Mouse (Mus musculus) telencephalon, adult 2 months (tissue): ENCODE data around the gene Cmip.
A peak's percentile ranks its signal among the peaks of the same experiment; 100 is the strongest.

Experiments used
- DNase-seq: peaks from one replicate; pipeline ENCODE4 v3.0.0-alpha.2; 2011; ENCODE audit warnings: low read depth, low spot score

The Cmip gene

GRCm38 (mm10) chr8:117374087-117374486 is 117.2 kb downstream of the Cmip start:
- DNase-seq = peak; percentile 43

- DNase-seq = no peak
These were observed 120.1 kb downstream of the Cmip start for GRCm38 (mm10) chr8:117376997-117377396.

- no peak for DNase-seq
These were observed 121.8 kb downstream of the Cmip start for GRCm38 (mm10) chr8:117378625-117379024.

GRCm38 (mm10) chr8:117379131-117379530 is 122.3 kb downstream of the Cmip start:
- DNase-seq = peak; percentile 67

GRCm38 (mm10) chr8:117380796-117381195 is 123.9 kb downstream of the Cmip start:
- DNase-seq = peak; percentile 50

GRCm38 (mm10) chr8:117386142-117386541 is 129.3 kb downstream of the Cmip start:
- DNase-seq = no peak

- DNase-seq = no peak
These were observed 130.8 kb downstream of the Cmip start for GRCm38 (mm10) chr8:117387642-117388041.

- no peak for DNase-seq
These were observed 131.5 kb downstream of the Cmip start for GRCm38 (mm10) chr8:117388370-117388769.

- DNase-seq = no peak
These were observed 137.0 kb downstream of the Cmip start for GRCm38 (mm10) chr8:117393853-117394252.

GRCm38 (mm10) chr8:117395055-117395454 is 138.2 kb downstream of the Cmip start:
- peak; percentile 82 for DNase-seq

GRCm38 (mm10) chr8:117396884-117397283 is 140.0 kb downstream of the Cmip start:
- no peak for DNase-seq

GRCm38 (mm10) chr8:117397751-117398150 is 140.9 kb downstream of the Cmip start:
- no peak for DNase-seq

GRCm38 (mm10) chr8:117399229-117399628 is 142.4 kb downstream of the Cmip start:
- no peak for DNase-seq

GRCm38 (mm10) chr8:117400820-117401219 is 144.0 kb downstream of the Cmip start:
- DNase-seq = no peak

- no peak for DNase-seq
These were observed 145.0 kb downstream of the Cmip start for GRCm38 (mm10) chr8:117401880-117402279.

- no peak for DNase-seq
These were observed 146.2 kb downstream of the Cmip start for GRCm38 (mm10) chr8:117402911-117403704.

GRCm38 (mm10) chr8:117403705-117404476 is 147.0 kb downstream of the Cmip start:
- peak; percentile 70 for DNase-seq

GRCm38 (mm10) chr8:117406081-117406480 is 149.2 kb downstream of the Cmip start:
- DNase-seq = no peak

- no peak for DNase-seq
These were observed 151.8 kb downstream of the Cmip start for GRCm38 (mm10) chr8:117408634-117409033.

GRCm38 (mm10) chr8:117409056-117409455 is 152.2 kb downstream of the Cmip start:
- DNase-seq = no peak

GRCm38 (mm10) chr8:117410391-117410790 is 153.5 kb downstream of the Cmip start:
- DNase-seq = no peak

- DNase-seq = no peak
These were observed 154.0 kb downstream of the Cmip start for GRCm38 (mm10) chr8:117410901-117411300.

GRCm38 (mm10) chr8:117412232-117412631 is 155.4 kb downstream of the Cmip start:
- DNase-seq = no peak
